Mouse (Mus musculus) forebrain, embryonic 16.5 days (tissue): ENCODE data around the gene Gypa. TPM values are rescaled to one million over a fixed set of nuclear protein-coding genes. Genes with fewer than 3 reads are reported as not detected.

ENCODE experiments used
- ATAC-seq: fragments of 200-750 bp; cut with Nextera tagmentation; 2 replicates; pipeline ENCODE4 v1.8.0; 2017; ENCODE audit warnings: mild to moderate bottlenecking, moderate library complexity
- H3K27ac ChIP-seq: fragments of 300-500 bp; sonication (generic); 2 replicates; pipeline ENCODE4 v1.5.1; 2014; ENCODE audit warnings: low read length, control low read depth
- H3K27me3 ChIP-seq: fragments of 300-500 bp; sonication (generic); replicated peaks from 2 replicates; pipeline ENCODE4 v1.6.1; 2014; ENCODE audit warnings: low read length; ENCODE audit not compliant: control insufficient read depth, insufficient read depth
- H3K36me3 ChIP-seq: fragments of 300-500 bp; sonication (generic); 2 replicates; pipeline ENCODE4 v1.6.1; 2014; ENCODE audit not compliant: control insufficient read depth, insufficient read depth
- H3K4me1 ChIP-seq: fragments of 300-500 bp; sonication (generic); replicated peaks from 2 replicates; pipeline ENCODE4 v1.6.1; 2014; ENCODE audit warnings: low read length; ENCODE audit not compliant: control insufficient read depth, insufficient read depth
- H3K4me2 ChIP-seq: fragments of 300-500 bp; sonication (generic); 2 replicates; pipeline ENCODE4 v1.6.1; 2014; ENCODE audit warnings: mild to moderate bottlenecking, low read length, control low read depth
- H3K4me3 ChIP-seq: fragments of 300-500 bp; sonication (generic); replicated peaks from 2 replicates; pipeline ENCODE4 v1.5.1; 2014; ENCODE audit warnings: mild to moderate bottlenecking, low read length, control low read depth
- H3K9ac ChIP-seq: fragments of 300-500 bp; sonication (generic); replicated peaks from 2 replicates; pipeline ENCODE4 v1.6.1; 2014; ENCODE audit warnings: low read depth, low read length, control low read depth
- H3K9me3 ChIP-seq: fragments of 300-500 bp; sonication (generic); 2 replicates; pipeline ENCODE4 v1.6.1; 2016; ENCODE audit warnings: low read length; ENCODE audit not compliant: control insufficient read depth
- WGBS: fragments of 180-500 bp; shearing (Covaris S2); extraction: QIAGEN DNeasy Blood & Tissue Kit; methylation state at CpG from one replicate; pipeline ENCODE4 v1.1.7; 2014; 5-methylcytosine and 5-hydroxymethylcytosine counted together
- polyA plus RNA-seq: library from polyadenylated mRNA; unstranded; fragments of >200 nt; fragmentation: Nextera tagmentation; extraction: Ambion mirVana; gene quantifications from 2 replicates; pipeline ENCODE4 v1.2.1, GENCODE M21; 2015

Gene Gypa
- polyA plus RNA-seq, 1 experiment from 2014 or later = 2.1 TPM

DNA sequence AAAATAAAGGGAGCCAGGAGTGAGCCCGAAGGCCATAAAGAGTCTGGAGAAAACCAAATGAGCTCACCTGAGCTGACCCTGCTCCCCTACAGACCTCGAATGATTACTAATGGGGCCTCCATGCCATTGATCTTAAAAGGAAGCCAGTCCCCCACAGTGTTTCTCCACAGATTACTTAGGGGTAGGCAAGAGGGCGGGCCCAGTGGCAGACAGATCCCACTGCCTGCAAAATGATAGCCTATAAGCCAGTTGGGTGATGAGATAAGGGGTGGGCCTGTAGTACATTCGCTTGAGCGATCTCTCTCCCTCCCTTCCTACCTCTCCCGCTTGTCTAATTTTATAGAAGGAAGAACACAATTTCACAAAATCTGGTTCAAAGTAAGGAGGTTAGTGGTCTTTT is 7.7 kb downstream of the Gypa start:
- H3K9ac ChIP-seq = no peak overlapping the region
- 76% methylated on average over 6 of the region's 6 CpGs for WGBS
- H3K4me1 ChIP-seq = no peaks in the 10 kb centered on the region
- H3K36me3 ChIP-seq = no peaks in the 10 kb centered on the region
- ATAC-seq = no peak
- H3K9me3 ChIP-seq = no peaks in the 10 kb centered on the region
- no peak overlapping the region for H3K4me2 ChIP-seq
- H3K4me3 ChIP-seq = no peak overlapping the region
- no peak overlapping the region for H3K27ac ChIP-seq
- no peaks in the 10 kb centered on the region for H3K27me3 ChIP-seq

DNA sequence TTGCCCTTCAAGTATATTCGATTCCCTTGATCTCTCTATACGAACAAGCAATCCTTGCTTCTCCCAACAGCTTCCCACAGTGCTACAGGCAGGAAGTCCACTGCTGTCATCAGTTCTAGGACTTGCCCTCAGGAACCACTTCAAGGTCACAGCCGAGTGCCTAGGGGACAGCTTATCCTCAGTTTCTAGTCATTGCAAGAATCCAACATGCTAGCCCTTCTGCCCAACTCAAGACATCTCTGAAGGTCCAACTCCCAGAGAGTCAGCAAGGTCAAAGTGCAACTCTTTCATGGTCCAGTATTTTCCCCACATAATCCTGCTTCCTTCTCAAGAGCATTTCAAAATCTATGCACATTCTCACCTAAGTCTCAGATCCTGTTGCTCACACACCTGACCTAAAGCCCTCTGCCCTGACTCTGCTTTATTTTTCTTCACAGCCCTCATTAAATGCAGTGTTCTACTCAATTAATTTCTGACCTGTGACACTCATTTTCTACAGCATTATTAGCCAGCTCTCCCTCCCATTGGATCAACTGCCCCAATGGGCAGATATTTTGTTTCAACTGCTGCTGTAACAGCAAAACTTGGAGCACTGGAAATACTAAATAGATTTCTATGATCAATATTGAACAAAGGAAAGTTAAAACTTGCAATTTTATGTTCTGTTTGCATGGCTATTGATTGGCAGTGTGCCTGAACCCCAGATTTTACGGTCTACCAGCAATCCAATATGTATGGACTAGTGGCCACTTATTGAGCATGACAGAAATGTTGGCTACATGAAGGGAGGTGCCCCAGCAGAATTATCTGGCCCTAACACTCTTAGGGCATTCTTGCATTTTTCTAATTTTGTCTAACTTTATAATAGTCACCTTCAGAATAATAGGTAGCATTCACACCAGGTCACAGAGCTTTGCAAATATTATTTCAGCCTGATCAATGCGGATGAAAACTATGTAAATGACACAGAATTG is 33.1 kb downstream of the Gypa start:
- ATAC-seq = no peak
- no peaks in the 10 kb centered on the region for H3K4me1 ChIP-seq
- H3K4me2 ChIP-seq = no peak overlapping the region
- no peak overlapping the region for H3K27ac ChIP-seq
- no peaks in the 10 kb centered on the region for H3K27me3 ChIP-seq
- no peak overlapping the region for H3K4me3 ChIP-seq
- H3K9me3 ChIP-seq = no peaks in the 10 kb centered on the region
- 89% methylated on average over 5 of the region's 5 CpGs for WGBS
- H3K36me3 ChIP-seq = no peaks in the 10 kb centered on the region
- no peak overlapping the region for H3K9ac ChIP-seq

DNA sequence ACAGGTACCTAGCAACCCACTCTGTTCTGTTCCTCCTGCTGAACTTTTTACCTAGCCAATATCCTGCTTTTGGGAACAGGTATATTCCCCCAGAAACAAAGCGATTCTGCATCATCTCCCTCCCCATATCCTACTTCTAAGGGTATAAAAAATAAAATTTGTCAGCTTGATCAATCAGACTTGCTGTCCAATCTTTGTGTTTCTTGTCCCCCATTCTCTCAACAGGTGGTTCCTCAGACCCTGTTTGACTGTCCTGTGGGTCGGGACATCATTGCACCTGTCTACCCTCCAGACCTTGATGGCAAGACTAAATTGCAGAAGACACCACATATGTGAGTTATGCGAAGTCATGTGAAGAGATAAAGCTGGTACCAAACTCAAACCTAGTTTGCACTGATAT is 48.3 kb downstream of the Gypa start:
- Histone ChIP-seq H3K9me3 (0 out of 2 replicates have a peak, but pooled peaks cover 2% of the 10 kb centered on the region), H3K4me2 (no peak overlapping the region), H3K9ac (no peak overlapping the region), H3K27me3 (no peaks in the 10 kb centered on the region), H3K36me3 (no peaks in the 10 kb centered on the region), H3K4me3 (no peak overlapping the region), H3K4me1 (no peaks in the 10 kb centered on the region), H3K27ac (no peak overlapping the region)
- no peak for ATAC-seq
- WGBS = 97% methylated on average over 3 of the region's 3 CpGs

DNA sequence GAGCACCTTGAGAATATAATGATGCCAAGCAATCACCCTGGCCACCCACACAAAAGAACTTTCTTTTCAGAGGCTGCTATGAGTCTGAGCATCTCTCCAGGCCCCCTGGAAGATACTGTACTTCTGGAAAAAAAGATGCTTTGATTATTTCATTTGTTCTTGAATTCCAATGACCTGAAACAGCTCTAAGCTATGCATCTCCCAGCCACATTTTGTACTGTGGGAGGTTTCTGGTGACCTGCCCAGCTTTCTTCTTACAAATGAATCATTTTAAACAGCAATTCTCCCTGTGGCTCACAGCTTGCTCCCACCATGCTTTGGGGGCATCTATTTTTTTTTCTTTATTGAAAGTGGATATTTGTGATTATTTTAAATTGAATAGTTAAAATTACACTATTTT is 56.9 kb downstream of the Gypa start:
- Histone ChIP-seq H3K4me2 (no peak overlapping the region), H3K9me3 (no peaks in the 10 kb centered on the region), H3K4me3 (no peak overlapping the region), H3K9ac (no peak overlapping the region), H3K27ac (no peak overlapping the region), H3K27me3 (no peaks in the 10 kb centered on the region), H3K4me1 (no peaks in the 10 kb centered on the region), H3K36me3 (no peaks in the 10 kb centered on the region)
- no peak for ATAC-seq

DNA sequence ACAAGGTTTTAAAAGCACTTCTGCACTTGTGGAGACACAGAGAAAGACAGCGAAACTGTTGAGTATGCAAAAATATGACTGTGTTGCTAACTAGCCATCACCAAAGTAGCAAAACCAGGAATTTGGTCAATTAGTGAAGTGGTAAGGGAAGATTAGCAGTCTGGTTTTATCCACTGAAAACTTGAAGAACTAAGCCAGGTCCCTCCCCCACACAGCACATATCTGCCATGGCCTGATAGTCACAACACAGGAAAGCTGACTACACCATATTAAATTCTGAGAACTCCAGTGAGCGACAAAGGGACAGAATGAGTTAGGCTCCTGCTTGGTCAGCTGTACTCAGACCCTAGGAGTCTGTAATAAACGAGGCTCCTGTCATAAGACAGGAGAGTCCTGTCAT is 57.7 kb downstream of the Gypa start:
- no peak overlapping the region for H3K27ac ChIP-seq
- WGBS = 51% methylated on average over 3 of the region's 3 CpGs
- H3K9me3 ChIP-seq = no peaks in the 10 kb centered on the region
- ATAC-seq = no peak
- no peak overlapping the region for H3K4me3 ChIP-seq
- H3K36me3 ChIP-seq = no peaks in the 10 kb centered on the region
- no peaks in the 10 kb centered on the region for H3K4me1 ChIP-seq
- no peak overlapping the region for H3K4me2 ChIP-seq
- no peak overlapping the region for H3K9ac ChIP-seq
- no peaks in the 10 kb centered on the region for H3K27me3 ChIP-seq

DNA sequence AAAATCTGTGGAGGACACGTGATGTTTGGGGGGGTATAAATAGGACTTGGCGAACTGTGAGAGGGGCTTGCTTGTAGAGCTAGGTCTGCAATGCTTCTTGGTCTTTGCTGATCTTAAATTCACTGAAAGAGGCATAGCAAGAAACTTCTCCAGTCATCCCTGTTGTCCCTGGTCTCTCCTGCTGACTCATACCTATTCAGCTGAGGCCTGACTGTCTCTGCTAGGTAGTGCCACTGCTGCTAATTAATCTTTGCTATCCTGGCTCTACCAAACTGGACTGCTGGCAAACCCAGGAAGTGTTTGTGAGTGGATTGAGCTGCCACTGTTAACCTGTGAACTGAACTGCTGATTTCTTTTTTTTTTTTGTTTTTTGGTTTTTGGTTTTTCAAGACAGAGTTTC is 61.4 kb downstream of the Gypa start:
- H3K36me3 ChIP-seq = no peaks in the 10 kb centered on the region
- no peak overlapping the region for H3K4me3 ChIP-seq
- H3K9ac ChIP-seq = no peak overlapping the region
- H3K27me3 ChIP-seq = no peaks in the 10 kb centered on the region
- no peaks in the 10 kb centered on the region for H3K4me1 ChIP-seq
- 92% methylated on average over 2 of the region's 2 CpGs for WGBS
- ATAC-seq = no peak
- no peak overlapping the region for H3K4me2 ChIP-seq
- H3K9me3 ChIP-seq = no peaks in the 10 kb centered on the region
- H3K27ac ChIP-seq = no peak overlapping the region

Other genes with a start within 250 kb of the Gypa start
- gene Frem3, start 117.3 kb downstream of the Gypa start, polyA plus RNA-seq = 0.04 and 0.05 TPM in 2 replicates
- gene Smarca5, start 245.7 kb downstream of the Gypa start, polyA plus RNA-seq = 53.3 and 69.9 TPM in 2 replicates